Comparison of ENCODE assay signal across 36 mouse cellular contexts in genomic region chr1:150360864-150361263, GRCm38 (mm10). TPM values are rescaled to one million over a fixed set of nuclear protein-coding genes. Genes with fewer than 3 reads are reported as not detected.
"Had no signal": no experiment of that assay in that cellular context is flagged by ENCODE, and none has a peak within 500 bp of the region (broad histone marks: within the 10 kb centered on the region; RNA-seq: fewer than 3 reads in every experiment).

No protein-coding gene starts in this region.

- H3K27me3 ChIP-seq: embryonic facial prominence, embryonic 12.5 days; embryonic facial prominence, embryonic 13.5 days; embryonic facial prominence, embryonic 15.5 days; forebrain, embryonic 12.5 days; forebrain, embryonic 13.5 days; forebrain, embryonic 15.5 days had no signal

- H3K4me2 ChIP-seq: embryonic facial prominence, embryonic 12.5 days; embryonic facial prominence, embryonic 13.5 days; embryonic facial prominence, embryonic 15.5 days; forebrain, embryonic 12.5 days; forebrain, embryonic 13.5 days; forebrain, embryonic 15.5 days had no signal

- ATAC-seq: forebrain, embryonic 13.5 days; forebrain, embryonic 14.5 days; forebrain, embryonic 15.5 days; forebrain, embryonic 16.5 days; forebrain, postnatal 0 days had no signal

- H3K27ac ChIP-seq: embryonic facial prominence, embryonic 10.5 days; embryonic facial prominence, embryonic 12.5 days; embryonic facial prominence, embryonic 13.5 days; embryonic facial prominence, embryonic 15.5 days; forebrain, embryonic 10.5 days; forebrain, embryonic 12.5 days; forebrain, embryonic 13.5 days; forebrain, embryonic 15.5 days; gastrocnemius, adult 2 months had no signal

- H3K4me3 ChIP-seq: embryonic facial prominence, embryonic 10.5 days; embryonic facial prominence, embryonic 12.5 days; embryonic facial prominence, embryonic 13.5 days; embryonic facial prominence, embryonic 15.5 days; erythroblast, embryonic 14.5 days; forebrain, embryonic 10.5 days; forebrain, embryonic 12.5 days; forebrain, embryonic 13.5 days; forebrain, embryonic 15.5 days; gastrocnemius, adult 2 months had no signal

- H3K4me1 ChIP-seq: embryonic facial prominence, embryonic 10.5 days; embryonic facial prominence, embryonic 12.5 days; embryonic facial prominence, embryonic 13.5 days; embryonic facial prominence, embryonic 15.5 days; forebrain, embryonic 10.5 days; forebrain, embryonic 12.5 days; forebrain, embryonic 13.5 days; forebrain, embryonic 15.5 days had no signal

- DNase-seq: cerebellum, adult 2 months; cerebellum, adult 8-10 months; cerebellum, adult 9-10 months; cerebellum, adult 9-11 months; cerebellum, postnatal 10 days; cerebellum, postnatal 14 days; cerebellum, postnatal 25 days; cerebellum, postnatal 36 days; embryo, embryonic 11 days; forebrain, postnatal 0 days; gastrocnemius, adult 2 months; gastrocnemius, postnatal 10 days; gastrocnemius, postnatal 14 days; gastrocnemius, postnatal 25 days; gastrocnemius, postnatal 36 days; heart, adult 11 months; heart, adult 18-20 months had no signal

- H3K9ac ChIP-seq: embryonic facial prominence, embryonic 12.5 days; embryonic facial prominence, embryonic 13.5 days; embryonic facial prominence, embryonic 15.5 days; forebrain, embryonic 12.5 days; forebrain, embryonic 13.5 days; forebrain, embryonic 15.5 days; forebrain, postnatal 0 days had no signal

- H3K9me3 ChIP-seq: embryonic facial prominence, embryonic 10.5 days; embryonic facial prominence, embryonic 12.5 days; embryonic facial prominence, embryonic 13.5 days; embryonic facial prominence, embryonic 15.5 days; forebrain, embryonic 10.5 days; forebrain, embryonic 12.5 days; forebrain, embryonic 13.5 days; forebrain, embryonic 15.5 days had no signal

RNA-seq across cellular contexts. Expression of gene Pdc, which starts 41.6 kb away (rescaled TPM):
- total RNA-seq: common myeloid progenitor, adult 5-6 weeks; gastrocnemius, adult 18-20 months; gastrocnemius, adult 8-10 months; gastrocnemius, postnatal 10 days; granulocyte monocyte progenitor cell, adult 5-6 weeks; heart, adult 18-20 months had no signal
- polyA plus RNA-seq: cerebellum, adult 2 months; cortical plate, adult 2 months; embryonic facial prominence, embryonic 10.5 days; embryonic facial prominence, embryonic 11.5 days; embryonic facial prominence, embryonic 13.5 days; embryonic facial prominence, embryonic 14.5 days; embryonic facial prominence, embryonic 15.5 days; erythroblast, embryonic 14.5 days; forebrain, embryonic 10.5 days; forebrain, embryonic 12.5 days; forebrain, embryonic 13.5 days; forebrain, embryonic 14.5 days; forebrain, embryonic 15.5 days; forebrain, embryonic 16.5 days; forebrain, postnatal 0 days; gonadal fat pad, adult 2 months had no signal
